ENCODE assay signal across 17 mouse cellular contexts in the genomic region with DNA sequence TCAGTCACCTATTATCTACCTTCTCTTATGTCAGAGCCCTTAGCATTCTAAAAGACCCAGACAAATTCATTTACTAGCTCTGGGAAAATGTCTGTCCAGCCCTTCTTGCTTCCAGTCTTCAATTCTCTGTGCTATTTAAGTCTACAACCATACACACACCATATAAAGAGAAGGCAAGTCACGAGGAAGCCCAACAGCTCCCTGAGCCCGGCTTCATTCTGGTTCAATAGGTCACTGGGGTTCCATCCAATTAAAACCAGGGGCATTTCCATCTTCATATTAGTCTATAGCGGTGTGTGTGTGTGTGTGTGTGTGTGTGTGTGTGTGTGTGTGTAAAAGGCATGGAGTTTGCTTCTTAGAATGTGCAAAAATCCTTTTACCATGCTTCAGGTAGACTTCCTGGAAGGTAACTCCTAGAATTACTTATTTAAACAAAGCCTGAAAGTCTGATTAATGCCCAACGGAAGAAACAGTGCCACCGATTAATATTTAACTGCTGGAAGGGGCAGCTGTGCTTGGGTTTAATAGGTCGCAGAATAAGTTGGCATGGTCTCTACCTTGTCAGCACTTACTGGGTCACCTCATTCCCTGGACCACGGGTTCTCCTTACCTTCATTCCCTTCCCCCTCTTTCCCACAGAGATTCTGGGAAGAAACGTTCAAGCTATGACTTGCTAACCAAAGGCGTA. TPM values are rescaled to one million over a fixed set of nuclear protein-coding genes. Genes with fewer than 3 reads are reported as not detected.
DNase-seq lines count a peak whose midpoint lies in the region; ATAC-seq and TF ChIP-seq lines count a peak whose summit lies in the region.
"Had no signal": no experiment of that assay in that cellular context is flagged by ENCODE, and none has a peak within 500 bp of the region (broad histone marks: within the 10 kb centered on the region; RNA-seq: fewer than 3 reads in every experiment).

No protein-coding gene starts in this region.

- H3K27ac ChIP-seq in lung, postnatal 0 days (ENCODE audit: low read length): no peak overlapping the region; the same call in 1 of the 2 replicates
- H3K27ac ChIP-seq: forebrain, embryonic 12.5 days; limb, embryonic 12.5 days; midbrain, embryonic 12.5 days; neural tube, embryonic 15.5 days had no signal

- ATAC-seq in lung, postnatal 0 days: peak; percentile 70

- WGBS in lung, postnatal 0 days: 45% methylated on average over 9 of the region's 9 CpGs
- 47% methylated on average over 9 of the region's 9 CpGs for WGBS in lung, adult 2 months

- peak; percentile 63 for DNase-seq in lung, postnatal 0 days (ENCODE audit: low spot score)
- DNase-seq in lung, adult 2 months: no peak
- peak; percentile 72 for DNase-seq in kidney, adult 18-20 months
- peak; percentile 88 for DNase-seq in kidney, postnatal 14 days
- peak; percentile 30 for DNase-seq in yolk sac, embryonic 10.5 days (ENCODE audit: low spot score)
- no peak for DNase-seq in right cerebral cortex, adult 18-20 months
- DNase-seq in heart, postnatal 36 days: no peak
- DNase-seq: adrenal gland, postnatal 10 days; cerebellum, adult 2 months; gastrocnemius, postnatal 36 days; heart, postnatal 4 days; thymus, adult 18-20 months had no signal

- H3K9me3 ChIP-seq in lung, postnatal 0 days (ENCODE audit: low read length): no peaks in the 10 kb centered on the region
- H3K9me3 ChIP-seq: limb, embryonic 12.5 days; midbrain, embryonic 12.5 days; neural tube, embryonic 15.5 days had no signal

- no peaks in the 10 kb centered on the region for H3K36me3 ChIP-seq in lung, postnatal 0 days (ENCODE audit: insufficient read depth, low read length)
- H3K36me3 ChIP-seq: forebrain, embryonic 12.5 days; limb, embryonic 12.5 days; midbrain, embryonic 12.5 days; neural tube, embryonic 15.5 days had no signal

- H3K4me2 ChIP-seq in lung, postnatal 0 days (replicated peaks; ENCODE audit: low read depth, low read length): no peak overlapping the region
- H3K4me2 ChIP-seq: forebrain, embryonic 12.5 days; heart, embryonic 11.5 days; limb, embryonic 12.5 days; midbrain, embryonic 12.5 days; neural tube, embryonic 15.5 days had no signal

- H3K4me1 ChIP-seq in lung, postnatal 0 days (ENCODE audit: insufficient read depth, low read depth, low read length): peaks cover 11% of the 10 kb centered on the region; the same call in 1 of the 2 replicates
- no peaks in the 10 kb centered on the region for H3K4me1 ChIP-seq in lung, adult 2 months (ENCODE audit: control insufficient read depth, insufficient read depth, low read length)

- no peak overlapping the region for H3K9ac ChIP-seq in lung, postnatal 0 days (replicated peaks; ENCODE audit: low read depth)
- H3K9ac ChIP-seq: forebrain, embryonic 12.5 days; limb, embryonic 12.5 days; midbrain, embryonic 12.5 days; neural tube, embryonic 15.5 days had no signal

- intact Hi-C loops in heart, postnatal 36 days (cut with DNase I): no loop called here

- TF ChIP-seq POLR2A in lung, adult 2 months (IDR thresholded peaks at IDR 0.05; ENCODE audit: borderline replicate concordance, extremely low read depth, low read depth, low read length): no peak

- no peak overlapping the region for H3K4me3 ChIP-seq in lung, postnatal 0 days (ENCODE audit: low read depth, low read length)
- no peak overlapping the region for H3K4me3 ChIP-seq in lung, adult 2 months (replicated peaks; ENCODE audit: extremely low read depth, low read depth, low read length)
- H3K4me3 ChIP-seq: forebrain, embryonic 12.5 days; limb, embryonic 12.5 days; midbrain, embryonic 12.5 days; neural tube, embryonic 15.5 days had no signal

- no peak for TF ChIP-seq CTCF in lung, postnatal 0 days (IDR thresholded peaks at IDR 0.05)
- TF ChIP-seq CTCF in lung, adult 2 months (IDR thresholded peaks at IDR 0.05; ENCODE audit: insufficient read depth, low read length): no peak

- H3K27me3 ChIP-seq in lung, postnatal 0 days (replicated peaks; ENCODE audit: insufficient read depth, low read length): no peaks in the 10 kb centered on the region
- H3K27me3 ChIP-seq: forebrain, embryonic 12.5 days; limb, embryonic 12.5 days; neural tube, embryonic 15.5 days had no signal

- TF ChIP-seq EP300 in lung, postnatal 0 days (IDR thresholded peaks at IDR 0.05): 0 out of 2 replicates have a peak, but pooled peaks have one; percentile 26

RNA-seq across cellular contexts. Expression of a gene that starts 6.1 kb away (rescaled TPM):
- 78.2 and 79.1 TPM in 2 replicates for polyA plus RNA-seq in lung, postnatal 0 days (2015; fragmentation: Nextera tagmentation; extraction: Ambion mirVana)
- polyA plus RNA-seq in lung, adult 2 months (2012; rRNA removed): 45.2 and 47.3 TPM in 2 replicates
- total RNA-seq in heart, postnatal 36 days (2021): 10 to 100 TPM; 44.4 to 61.9 TPM

Comparison
In these comparisons a context has a peak if more than half of its experiments do, and no peak if none do; other contexts are left out.
1. DNase-seq: peak in lung, postnatal 0 days (single experiment), kidney, adult 18-20 months (single experiment), kidney, postnatal 14 days (single experiment) and yolk sac, embryonic 10.5 days (single experiment); none in lung, adult 2 months (single experiment), right cerebral cortex, adult 18-20 months (single experiment) and heart, postnatal 36 days (0 of 2).